Mouse (Mus musculus): ENCODE results near the gene Csf2. TPM values are rescaled to one million over a fixed set of nuclear protein-coding genes. Genes with fewer than 3 reads are reported as not detected.

The Csf2 gene
- polyA plus RNA-seq, 1 experiment, result not detected

GRCm38 (mm10) chr11:54201881-54202685, 47.4 kb downstream of the Csf2 start:
- Histone ChIP-seq H3K27ac (ENCODE audit: control insufficient read depth, insufficient read depth, low read depth, low read length) (no peak overlapping the region), H3K4me3 (ENCODE audit: control insufficient read depth, low read depth, low read length) (no peak overlapping the region), H3K27me3 (ENCODE audit: control insufficient read depth, insufficient read depth, low read length) (no peaks in the 10 kb centered on the region), H3K36me3 (ENCODE audit: control insufficient read depth, insufficient read depth, low read length) (no peaks in the 10 kb centered on the region), H3K4me1 (ENCODE audit: control insufficient read depth, insufficient read depth, low read length) (no peaks in the 10 kb centered on the region)
- no peak for TF ChIP-seq POLR2A (IDR thresholded peaks at IDR 0.05; ENCODE audit: control insufficient read depth, low read depth, low read length)

GRCm38 (mm10) chr11:54201287-54201773, 48.1 kb downstream of the Csf2 start:
- TF ChIP-seq CTCF (IDR thresholded peaks at IDR 0.05; ENCODE audit: control insufficient read depth, insufficient read depth, insufficient replicate concordance, low read depth, low read length) (no peak), POLR2A (IDR thresholded peaks at IDR 0.05; ENCODE audit: control insufficient read depth, low read depth, low read length) (no peak)

More at GRCm38 (mm10) chr11:54201287-54201773, 48.1 kb downstream of the Csf2 start:
- H3K36me3 ChIP-seq (ENCODE audit: control insufficient read depth, insufficient read depth, low read length), result no peaks in the 10 kb centered on the region
- H3K27me3 ChIP-seq (ENCODE audit: control insufficient read depth, insufficient read depth, low read length), result no peaks in the 10 kb centered on the region
- H3K27ac ChIP-seq (ENCODE audit: control insufficient read depth, insufficient read depth, low read depth, low read length), result no peak overlapping the region
- no peak overlapping the region for H3K4me3 ChIP-seq (ENCODE audit: control insufficient read depth, low read depth, low read length)
- no peaks in the 10 kb centered on the region for H3K4me1 ChIP-seq (ENCODE audit: control insufficient read depth, insufficient read depth, low read length)

Other genes with a start within 250 kb of the Csf2 start
- gene Slc22a4, start 221.6 kb downstream of the Csf2 start, polyA plus RNA-seq (2012; rRNA removed), result 0.47 and 0.57 TPM in 2 replicates
- 4.4 and 7.2 TPM in 2 replicates for gene Pdlim4, start 180.7 kb downstream of the Csf2 start, polyA plus RNA-seq (2012; rRNA removed)
- gene P4ha2, start 149.6 kb downstream of the Csf2 start, polyA plus RNA-seq (2012; rRNA removed), result 6.3 and 7.8 TPM in 2 replicates
- gene Il3, start 17.6 kb upstream of the Csf2 start, polyA plus RNA-seq (2012; rRNA removed), result not detected in 2 replicates
- gene Acsl6, start 54.1 kb upstream of the Csf2 start, polyA plus RNA-seq (2012; rRNA removed), result 66.4 and 84.2 TPM in 2 replicates
- 3.6 and 5.7 TPM in 2 replicates for gene Meikin, start 121.0 kb upstream of the Csf2 start, polyA plus RNA-seq (2012; rRNA removed)
- 8.1 and 9.8 TPM in 2 replicates for gene Fnip1, start 188.5 kb upstream of the Csf2 start, polyA plus RNA-seq (2012; rRNA removed)